Mouse (Mus musculus) kidney, postnatal 14 days (tissue): ENCODE measurements at regions not wholly inside any gene's neighbourhood (a gene's known extent, or its start where the extent isn't known, plus 50 kb on each side); places are given as distances from the start of the nearest gene placed in this dataset.
"Not testable (repeated sequence)": the region's sequence is repeated elsewhere in the genome, so short reads cannot be mapped to it uniquely, and the experiment has no call there.

Experiments
- DNase-seq: peaks from one replicate; pipeline ENCODE4 v3.0.0; 2022; ENCODE audit warnings: mixed read lengths

DNA sequence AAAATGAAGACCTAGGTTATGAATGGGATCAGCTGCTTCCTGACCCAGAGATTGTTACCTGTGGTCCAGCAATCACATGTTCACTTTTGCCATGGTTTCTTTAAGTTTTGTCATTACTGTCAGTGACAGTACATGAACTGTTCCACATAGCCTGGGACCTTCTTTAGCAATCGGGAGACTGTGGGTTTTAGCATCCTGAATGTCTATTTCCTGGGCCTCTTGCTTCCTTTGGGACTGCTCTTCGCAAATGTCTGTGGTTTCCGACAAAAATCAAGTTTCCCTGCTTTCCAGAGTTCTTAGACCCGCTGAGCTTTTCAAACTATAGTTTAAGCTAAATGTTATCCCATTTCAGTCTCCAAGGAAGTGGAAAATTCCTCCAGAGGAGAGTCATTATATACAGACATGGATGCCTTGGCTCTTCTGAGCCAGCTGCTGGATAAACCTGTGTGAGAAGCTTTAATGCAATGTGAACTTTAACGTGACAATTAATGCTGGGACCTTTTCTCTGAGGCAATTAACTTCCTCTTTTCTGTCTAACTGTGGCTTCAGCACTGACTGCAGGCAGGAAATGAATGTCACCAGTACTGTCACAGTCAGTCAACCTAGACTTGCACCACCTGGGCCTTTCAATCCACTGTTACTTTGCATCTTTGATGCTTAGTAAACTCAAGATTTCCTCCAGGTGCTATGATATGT lies 847.0 kb downstream of the Ets1 start:
- no peak for DNase-seq

DNA sequence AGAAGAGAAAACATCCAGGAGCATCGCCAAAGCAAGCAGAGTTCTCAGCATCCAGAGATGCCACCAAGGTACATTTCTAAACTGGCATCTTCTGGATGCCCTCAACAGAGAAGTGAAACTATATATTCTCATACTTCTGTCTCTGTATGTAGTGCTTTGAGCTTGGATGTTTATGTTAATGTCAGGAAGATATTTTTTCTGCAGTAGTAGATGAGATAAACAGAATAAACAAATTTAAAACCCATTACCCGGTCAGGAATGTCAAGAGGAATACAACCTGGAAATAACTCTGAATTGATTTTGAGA lies 847.5 kb downstream of the Ets1 start:
- no peak for DNase-seq

DNA sequence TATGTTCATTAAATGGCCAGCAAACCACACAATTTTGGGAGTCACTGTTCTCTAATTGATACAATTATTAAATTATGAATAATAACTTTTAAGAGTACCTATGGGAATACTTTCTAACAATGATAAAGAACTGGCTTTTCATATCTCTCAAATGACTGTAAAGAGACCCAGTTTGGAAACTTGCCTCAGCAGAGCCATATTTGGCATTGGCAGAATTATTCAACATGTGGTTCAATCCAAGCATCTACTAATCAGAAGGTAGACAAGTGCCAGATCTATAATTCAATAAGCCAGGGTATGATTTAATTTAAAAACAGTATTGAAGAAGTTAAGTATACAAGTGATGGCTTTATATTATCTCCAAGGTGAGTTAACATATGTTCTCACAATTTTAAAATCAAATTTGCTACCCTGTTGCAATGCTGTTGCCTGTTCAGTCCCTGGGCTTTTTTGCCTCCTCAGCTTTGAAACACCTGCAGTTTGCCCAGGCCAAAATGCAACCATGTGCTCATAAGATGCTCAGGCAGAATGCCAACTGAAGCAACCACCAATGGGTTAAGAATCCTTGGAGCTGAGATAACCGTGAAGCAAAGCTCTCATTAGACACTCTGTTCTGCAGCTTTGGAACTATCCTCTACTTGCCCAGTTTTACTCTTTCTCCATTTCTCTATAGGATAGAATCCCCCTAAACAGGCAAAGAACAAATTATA lies 897.2 kb downstream of the Ets1 start:
- DNase-seq: no peak

DNA sequence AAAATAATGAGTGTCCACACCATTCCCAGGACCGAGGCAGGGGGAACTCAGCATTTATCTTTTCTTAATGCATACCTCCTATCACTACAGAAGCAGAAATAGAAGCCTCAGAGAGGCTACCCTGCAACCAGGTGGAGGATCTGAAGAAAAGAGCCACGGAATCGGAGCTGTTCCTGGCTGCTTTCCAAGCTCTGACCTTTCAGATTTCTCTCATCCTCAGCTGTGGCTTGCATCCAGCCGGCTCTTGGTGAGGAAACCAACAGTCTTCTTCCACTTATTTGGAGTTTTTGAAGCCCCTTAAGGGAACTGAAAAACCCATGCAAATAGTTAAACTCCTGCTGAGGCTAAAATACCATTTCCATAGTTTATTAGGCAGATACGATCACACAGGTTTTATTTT lies 907.3 kb downstream of the Ets1 start:
- no peak for DNase-seq

DNA sequence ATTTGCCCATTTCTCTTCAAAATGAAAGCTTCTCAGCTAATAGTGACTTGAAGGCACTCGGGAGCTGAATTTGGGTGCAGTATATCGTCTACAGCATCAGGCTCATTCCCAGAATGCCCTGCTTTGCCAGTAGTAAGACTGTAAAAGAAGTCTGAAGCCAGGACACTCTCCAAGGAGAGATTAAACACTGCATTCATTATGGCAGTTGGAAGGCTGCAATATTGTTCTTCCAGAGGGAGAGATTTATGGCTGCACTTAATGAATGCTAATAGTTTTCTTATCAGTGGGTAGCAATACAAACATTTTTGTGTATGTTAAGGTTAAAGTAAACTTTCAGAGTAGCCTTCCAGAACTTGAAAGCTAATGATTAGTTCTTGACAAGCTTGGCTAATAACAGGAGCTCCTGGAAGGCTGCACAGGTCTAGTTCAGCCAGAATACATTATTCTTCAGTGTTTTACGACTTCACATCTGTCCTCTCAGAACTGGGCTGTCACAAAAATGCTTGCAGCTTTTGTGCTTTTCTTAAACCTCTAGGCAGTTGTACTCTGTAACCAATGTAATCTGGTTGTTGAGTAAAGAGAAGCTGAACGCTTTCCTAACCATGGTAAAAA lies 910.2 kb downstream of the Ets1 start:
- DNase-seq: peak; percentile 3

DNA sequence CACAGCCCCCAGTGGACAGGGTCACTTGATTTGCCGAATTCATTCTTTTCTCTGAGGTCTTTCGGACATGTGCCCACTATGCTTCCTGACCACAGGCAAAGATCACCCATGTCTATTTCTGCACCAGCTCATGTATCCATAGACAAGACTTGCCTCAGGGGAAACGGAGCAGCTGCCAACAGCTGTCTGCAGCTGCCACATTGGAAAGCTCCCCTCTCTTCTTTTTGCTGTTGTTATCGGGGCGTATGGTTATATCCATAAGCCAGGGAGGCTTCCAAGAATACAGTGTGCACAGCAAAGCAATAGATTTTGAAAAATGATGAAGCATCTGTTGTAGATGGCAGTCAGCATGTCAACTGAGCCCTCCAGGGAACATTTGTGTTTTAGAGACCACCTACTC lies 913.4 kb downstream of the Ets1 start:
- DNase-seq: peak; percentile 16

DNA sequence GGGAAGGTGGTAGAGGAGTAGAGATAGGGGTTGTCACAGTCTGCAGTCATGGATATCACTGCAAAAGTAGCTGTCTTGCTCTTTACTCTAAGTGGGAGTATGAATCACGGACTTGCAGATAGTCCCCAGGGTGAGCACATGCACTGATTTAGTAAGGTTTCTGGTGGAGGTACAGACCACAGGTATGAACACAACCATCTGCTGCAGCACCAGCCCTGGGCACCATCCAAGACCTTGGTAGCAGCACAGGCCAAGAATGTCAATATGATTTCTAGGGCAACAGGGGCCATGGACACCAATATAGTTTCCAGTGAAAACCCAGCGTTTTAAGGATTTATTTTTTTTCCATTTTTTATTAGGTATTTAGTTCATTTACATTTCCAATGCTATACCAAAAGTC lies 913.7 kb upstream of the Kirrel3 start:
- no peak for DNase-seq

DNA sequence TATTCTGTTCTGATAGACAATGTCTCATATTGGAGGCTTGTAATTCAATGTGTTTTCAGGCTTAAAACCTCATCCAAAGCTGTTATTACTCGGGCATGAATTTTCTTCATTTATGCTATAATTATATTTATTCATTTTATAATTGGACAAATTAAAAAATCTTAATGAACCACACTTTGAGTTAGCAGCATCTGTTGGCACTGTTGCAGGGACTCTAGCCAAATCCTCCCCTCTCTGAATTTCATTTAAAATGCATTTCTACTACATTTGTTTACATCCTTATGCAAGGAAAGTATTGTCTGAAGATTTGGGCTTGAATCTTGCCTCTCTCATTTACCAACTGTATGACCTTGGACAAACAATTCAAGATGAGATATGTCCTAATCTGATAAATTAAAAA lies 874.2 kb upstream of the Kirrel3 start:
- no peak for DNase-seq

DNA sequence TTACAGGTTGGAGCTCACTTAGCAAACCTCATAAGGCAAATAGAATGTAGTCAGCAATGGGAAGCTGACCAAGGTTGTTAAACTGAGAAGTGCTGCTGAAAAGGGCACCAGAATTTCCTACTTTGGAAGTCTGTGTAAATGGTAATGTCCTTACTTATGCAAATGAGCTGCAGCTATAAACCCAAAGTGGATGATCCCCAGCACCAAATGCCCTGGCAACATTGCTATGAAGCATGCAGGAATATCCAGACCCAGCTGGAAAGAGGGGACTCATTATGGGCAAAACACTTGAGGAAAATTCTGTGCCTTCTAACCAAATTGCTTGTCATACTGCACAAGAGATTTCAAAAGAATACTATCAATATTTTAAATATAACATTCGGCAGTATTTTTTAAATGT lies 861.3 kb upstream of the Kirrel3 start:
- no peak for DNase-seq

DNA sequence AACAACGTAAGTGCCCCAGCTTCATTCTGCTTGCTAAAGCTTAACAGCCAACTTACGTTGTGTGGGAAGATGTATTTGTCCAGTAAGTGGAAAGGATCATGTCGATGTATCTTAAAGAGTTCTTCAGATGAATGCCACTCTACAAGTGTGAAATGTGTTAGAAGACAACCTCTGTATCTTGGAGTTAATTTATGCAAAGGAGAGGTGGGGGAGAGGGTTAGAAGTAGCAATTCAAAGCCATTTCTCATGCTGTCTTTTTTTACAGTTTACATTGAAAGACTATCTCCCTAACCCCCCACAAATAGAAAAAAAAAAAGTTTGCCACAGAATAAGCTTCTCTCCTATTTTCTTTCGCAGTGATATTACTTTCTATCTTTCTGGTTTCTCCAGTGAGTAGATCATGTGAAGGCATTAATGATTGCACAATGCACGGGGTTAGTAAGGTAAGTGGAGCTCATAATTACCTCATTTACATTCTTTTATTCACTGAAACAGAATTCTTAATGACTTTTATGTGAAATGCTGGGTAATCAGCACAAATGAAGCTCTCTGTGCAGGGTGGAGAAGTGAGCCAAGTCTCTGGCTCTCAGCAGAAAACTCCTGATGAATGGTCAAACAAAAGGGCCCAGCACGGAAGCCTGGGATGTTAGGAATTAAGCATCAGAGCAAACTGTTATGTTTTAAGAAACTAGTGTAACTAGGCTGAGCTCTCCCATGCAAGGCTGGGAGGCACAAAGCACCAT lies 855.8 kb upstream of the Kirrel3 start:
- DNase-seq: no peak

DNA sequence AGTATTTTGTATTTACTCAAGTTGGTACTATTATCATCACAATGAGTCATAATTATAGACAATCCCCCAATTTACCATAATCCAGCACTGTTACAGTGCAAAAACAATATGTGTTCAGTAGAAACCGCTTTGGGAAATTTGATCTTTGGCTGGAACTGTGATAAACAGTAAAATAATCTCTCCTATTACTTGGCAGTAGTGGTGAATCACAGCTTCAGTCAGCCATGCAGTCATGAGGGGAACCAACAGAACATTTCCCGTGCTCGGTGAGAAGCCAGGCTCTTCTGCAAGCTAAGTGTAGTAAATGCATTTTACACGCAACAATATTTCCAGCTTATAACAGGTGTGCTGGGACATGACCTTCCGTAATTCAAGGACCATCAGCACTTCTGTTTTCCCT lies 822.7 kb upstream of the Kirrel3 start:
- no peak for DNase-seq

DNA sequence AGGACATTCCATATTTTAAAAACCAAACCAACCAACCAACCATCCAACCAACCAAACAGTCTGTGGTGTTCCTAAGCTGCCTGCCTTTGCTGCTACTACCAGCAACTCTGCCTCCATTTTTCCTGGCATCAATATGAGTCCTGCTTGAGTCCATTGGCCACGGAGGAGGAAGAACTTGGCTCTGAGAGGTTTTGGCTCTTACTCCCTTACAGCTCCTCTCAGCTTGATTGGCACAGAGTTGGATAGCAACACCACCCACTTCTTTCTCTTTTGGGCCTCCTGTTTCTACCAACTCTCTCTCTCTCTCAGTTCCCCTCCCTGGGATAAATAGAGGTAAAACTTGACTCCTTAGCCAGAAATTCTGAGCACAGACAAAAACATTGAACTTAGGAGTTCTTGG lies 804.6 kb upstream of the Kirrel3 start:
- DNase-seq: no peak

DNA sequence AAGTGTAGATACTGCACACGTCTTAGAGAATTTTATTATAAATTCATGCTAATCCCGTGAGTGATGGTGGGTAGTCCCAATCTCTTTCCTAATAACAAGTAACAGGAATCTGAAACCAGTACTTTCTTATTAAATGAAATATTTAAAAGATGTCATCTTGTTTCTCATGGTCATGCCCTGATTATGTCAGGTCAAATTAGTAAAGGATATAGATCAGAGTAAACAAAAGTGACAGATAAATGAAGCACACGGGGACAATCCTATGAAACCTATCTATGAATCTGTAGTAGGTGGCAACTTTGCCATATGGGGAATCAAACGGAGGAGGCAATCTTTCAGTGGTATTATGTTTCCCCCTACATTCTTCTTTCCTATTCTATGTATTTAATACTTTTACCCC lies 794.0 kb upstream of the Kirrel3 start:
- DNase-seq: no peak

DNA sequence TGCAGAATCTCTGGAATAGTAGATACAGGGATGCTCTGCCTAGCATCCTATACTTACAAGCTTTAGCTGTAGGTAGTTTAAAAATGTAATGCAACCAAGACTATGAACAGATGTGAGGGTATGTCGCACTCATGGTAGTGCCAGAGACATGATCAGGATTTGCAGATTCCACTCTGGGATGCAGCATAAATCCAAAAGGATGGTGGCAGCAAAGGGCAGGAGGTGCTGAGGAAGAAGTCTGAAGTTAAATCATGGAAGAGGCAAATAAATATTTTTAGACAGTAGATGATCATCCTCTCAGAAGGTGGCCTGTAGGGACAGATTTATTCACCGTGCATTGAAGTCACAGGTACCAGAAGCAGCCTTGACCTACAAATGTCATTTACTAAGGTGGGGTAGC lies 768.1 kb upstream of the Kirrel3 start:
- DNase-seq: no peak

DNA sequence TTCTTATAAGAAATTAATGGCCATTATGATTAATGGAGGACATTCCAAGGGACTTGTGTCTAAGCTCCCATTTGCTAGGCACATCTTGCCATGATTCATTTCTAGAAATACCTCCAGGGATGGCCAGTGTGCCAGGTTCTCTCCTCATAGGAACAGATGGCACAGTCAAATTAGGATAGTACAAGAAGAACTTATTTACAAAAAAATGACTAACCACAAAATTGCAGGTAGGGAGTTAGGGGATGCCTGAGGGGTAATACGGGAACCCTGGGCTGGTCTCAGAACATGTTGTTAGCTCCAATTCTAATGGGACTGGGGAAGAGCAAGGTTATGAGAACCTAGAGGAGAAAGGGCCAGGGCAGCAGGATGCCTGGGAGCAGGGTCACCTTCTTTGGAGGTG lies 760.9 kb upstream of the Kirrel3 start:
- DNase-seq: no peak

DNA sequence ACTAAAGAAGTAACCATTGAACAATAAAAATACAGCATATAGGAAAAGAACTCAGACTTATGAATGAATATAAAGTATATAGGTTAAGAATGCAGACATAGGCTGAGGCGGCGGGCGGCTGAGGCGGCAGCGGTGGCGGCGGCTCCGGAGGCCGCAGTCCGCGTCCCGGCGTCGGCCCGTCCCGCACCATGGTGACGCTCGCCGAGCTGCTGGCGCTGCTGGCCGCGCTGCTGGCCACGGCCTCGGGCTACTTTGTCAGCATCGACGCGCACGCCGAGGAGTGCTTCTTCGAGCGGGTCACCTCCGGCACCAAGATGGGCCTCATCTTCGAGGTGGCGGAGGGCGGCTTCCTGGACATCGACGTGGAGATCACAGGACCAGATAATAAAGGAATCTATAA lies 757.6 kb upstream of the Kirrel3 start:
- not testable (repeated sequence) for DNase-seq

DNA sequence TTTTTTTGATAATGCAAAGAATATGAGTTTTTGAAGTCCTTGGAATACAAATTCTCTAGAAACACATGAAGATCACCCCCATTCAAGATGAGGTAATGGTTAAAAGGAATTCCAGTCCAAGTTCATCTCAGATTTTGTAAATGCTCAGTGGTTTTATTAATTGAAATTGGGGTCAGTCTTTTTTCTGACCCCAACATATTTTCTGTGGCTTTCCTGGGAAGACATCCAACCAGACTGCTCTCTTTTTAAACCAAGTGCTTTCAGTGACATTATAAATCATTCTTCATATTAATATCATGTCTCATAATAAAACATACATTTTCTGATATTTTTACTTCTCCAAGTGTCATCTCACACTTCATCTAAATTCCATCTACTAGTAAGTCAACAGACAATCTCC lies 725.0 kb upstream of the Kirrel3 start:
- DNase-seq: peak; percentile 26

DNA sequence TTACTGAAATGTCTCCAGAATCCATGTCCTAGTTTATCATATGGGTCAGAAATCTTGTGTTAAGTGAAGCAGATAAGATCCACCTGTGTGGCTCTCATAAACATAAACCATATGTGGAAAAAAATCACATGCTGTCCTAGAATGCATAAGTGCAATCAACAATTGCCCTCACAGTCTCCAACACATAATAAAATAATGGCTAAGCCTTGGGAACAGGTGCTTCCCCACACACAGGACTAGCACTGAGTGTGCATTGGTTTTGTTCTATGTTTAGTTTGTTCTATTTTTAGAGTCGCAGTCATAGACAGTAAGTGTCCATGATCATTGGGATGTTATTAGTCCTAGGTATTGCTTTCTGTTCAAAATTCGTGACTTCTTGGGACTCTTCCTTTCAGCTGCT lies 719.5 kb upstream of the Kirrel3 start:
- no peak for DNase-seq

DNA sequence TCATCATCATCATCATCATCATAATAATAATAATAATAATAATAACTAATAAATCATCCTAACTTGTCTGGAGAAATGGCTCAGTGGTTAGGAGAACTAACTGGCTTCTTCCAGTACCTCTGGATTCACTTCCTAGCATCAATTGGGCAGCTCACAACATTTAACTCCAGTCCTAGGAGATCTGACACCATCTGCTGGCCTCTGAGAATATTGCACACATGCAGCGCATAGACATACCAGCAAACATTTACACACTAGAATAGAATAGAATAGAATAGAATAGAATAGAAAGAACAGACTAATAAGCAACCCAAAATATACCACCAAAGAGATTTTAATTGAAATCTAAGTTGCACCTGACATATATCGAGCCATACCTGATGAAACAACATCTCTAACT lies 715.9 kb upstream of the Kirrel3 start:
- DNase-seq: no peak

DNA sequence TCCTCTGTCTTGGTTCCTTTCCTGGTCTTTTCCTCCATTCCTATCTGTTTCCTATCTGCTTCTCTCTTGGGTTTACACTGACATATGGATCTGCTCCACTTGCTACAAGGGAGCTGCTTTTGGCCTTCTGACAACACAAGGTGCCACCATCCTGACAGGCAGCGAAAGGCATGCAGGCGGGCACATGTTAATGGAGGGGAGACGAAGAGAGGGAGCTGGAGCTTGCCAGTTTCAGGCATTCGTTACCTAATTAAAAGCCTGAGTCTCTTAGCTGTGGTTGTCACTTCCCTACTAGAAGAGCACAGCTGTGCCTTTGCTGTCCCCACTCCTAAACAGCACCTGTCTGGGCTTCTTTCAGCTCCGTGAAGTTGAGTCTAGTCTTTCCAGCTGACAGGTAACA lies 711.5 kb upstream of the Kirrel3 start:
- DNase-seq: no peak

DNA sequence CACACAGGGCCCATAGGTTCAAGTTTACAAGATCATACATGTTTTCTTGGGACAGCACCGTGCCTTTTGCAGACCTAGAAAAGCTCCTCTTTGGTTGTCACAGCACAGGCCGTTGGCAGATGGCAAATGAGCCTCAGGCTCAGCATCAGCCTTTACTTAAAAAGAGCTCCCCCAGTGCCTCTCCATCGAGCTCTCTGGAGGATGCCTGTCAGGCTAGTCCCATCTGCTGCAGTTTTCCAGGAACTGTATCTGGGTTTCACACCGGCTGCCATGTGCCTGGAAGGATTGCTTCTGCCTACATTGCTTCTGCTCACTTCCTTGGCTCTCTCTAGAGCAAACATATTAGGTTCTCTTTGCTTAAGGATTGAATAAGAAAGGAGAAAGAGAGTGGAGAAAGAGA lies 695.1 kb upstream of the Kirrel3 start:
- DNase-seq: no peak

DNA sequence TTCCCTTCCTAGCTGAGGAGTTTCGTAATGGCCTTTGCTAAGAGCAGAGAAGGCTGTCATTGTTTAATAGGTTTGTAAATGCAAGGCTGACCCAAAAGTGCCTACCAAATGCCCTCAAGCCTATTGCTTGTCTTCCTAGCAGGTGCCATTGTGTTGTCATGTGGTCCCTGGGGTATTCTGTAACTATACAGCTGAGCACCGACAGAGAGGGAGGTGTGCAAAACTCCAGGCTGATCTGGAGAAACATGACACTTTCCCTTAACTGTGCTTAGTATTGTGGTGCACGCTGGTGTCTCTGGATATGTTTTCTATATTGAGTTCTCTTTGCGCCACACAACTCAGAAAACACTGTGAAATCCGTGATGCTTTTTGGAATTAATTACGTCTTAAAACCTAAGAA lies 685.4 kb upstream of the Kirrel3 start:
- no peak for DNase-seq

DNA sequence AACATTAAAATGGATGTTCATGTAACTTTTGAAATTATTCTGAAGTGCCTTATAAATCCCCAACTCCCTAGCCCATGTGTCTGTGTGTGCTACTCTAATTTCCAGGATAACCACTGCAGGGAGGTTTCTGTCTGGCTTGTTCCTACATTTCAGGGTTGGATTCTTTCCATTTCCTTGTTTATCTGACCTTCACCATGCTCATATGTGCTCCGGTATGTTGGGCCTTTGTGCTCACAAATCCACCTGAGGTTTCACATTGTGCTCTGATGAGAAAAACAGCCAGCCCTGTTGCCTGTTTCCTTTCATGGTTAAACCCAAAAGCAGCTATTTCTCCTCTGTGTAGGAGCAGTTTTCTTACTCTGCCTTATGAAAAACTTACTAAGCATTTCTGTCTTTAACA lies 684.9 kb upstream of the Kirrel3 start:
- DNase-seq: peak; percentile 1
